Mouse (Mus musculus) embryo, embryonic 10.5 days (tissue): ENCODE results near the gene Serpinb8.

Source experiments
- DNase-seq: peaks from one replicate; pipeline ENCODE4 v3.0.0-alpha.2; 2015; ENCODE audit warnings: low spot score

Serpinb8 gene

GRCm38 (mm10) chr1:107642457-107643118, 52.8 kb downstream of the Serpinb8 start:
- DNase-seq, result no peak

DNA sequence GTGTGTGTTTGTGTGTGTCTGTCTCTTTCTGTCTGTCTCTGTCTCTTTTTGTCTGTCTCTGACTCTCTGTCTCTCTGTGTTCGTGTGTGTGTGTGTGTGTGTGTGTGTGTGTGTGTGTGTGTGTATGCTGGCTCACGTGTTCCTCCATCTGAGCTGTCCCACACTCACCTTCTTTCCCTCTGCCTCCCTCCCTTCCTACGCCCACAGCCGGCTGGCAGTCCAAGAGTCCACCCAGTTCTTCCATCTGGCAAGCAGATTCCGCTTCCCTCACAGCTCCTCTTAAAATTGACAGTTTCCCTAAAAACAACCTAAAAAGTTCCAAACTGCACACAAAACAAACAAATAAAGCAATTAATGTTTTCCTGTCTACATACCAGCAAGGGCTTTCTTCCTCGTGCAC, 55.3 kb downstream of the Serpinb8 start:
- no peak for DNase-seq

GRCm38 (mm10) chr1:107657689-107658088, 67.9 kb downstream of the Serpinb8 start:
- DNase-seq, result no peak
